Mouse (Mus musculus): ENCODE measurements around the gene Myb.

Myb gene

DNA sequence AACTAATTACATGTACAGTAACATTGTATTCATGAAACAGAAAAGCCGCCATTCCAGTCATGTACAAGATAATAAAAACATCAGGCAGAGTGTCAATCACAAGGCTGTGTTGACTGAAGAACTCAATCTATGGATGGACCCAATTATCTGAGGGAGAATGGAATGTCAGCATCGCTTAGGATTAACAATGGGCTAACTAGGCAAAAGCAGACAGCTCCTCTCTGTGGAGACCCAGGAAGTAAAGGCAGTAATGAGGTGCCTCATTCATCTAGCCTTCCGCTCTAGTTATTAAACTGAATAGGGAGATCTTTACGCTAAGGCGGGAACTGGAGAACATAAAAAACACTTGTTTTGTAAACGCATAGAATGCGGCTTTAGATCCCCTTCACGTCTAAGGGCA lies 78.3 kb downstream of the Myb start:
- no peak for DNase-seq (ENCODE audit: low spot score)

DNA sequence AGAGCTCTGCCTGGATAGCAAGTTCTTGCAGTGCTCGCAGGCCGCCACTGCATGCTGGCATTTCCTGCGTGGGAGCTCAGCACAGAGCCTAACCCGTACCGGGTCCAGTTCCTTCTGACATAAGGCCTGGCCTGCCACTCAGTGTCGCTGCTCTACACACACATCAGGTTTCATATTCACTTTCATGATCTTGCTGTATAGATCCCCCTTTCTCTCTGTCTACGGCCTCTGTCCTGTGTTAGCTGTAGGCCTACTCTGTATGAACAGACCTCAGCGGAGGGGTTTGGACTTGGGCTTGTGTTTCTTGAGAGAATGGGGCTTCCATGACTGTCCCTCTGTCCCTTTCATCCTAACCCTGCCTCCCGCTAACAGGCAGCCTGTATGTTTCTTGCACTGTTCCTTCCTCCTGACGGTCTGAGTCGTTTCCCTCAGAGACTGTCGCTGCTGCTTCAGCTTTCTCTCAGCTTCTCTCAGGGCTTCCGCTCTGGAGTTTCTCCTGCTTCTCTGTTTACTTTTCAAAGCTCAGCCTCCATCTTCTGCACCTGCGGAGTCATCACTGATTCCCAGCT lies 83.5 kb downstream of the Myb start:
- peak; percentile 83 for DNase-seq (ENCODE audit: low spot score)

DNA sequence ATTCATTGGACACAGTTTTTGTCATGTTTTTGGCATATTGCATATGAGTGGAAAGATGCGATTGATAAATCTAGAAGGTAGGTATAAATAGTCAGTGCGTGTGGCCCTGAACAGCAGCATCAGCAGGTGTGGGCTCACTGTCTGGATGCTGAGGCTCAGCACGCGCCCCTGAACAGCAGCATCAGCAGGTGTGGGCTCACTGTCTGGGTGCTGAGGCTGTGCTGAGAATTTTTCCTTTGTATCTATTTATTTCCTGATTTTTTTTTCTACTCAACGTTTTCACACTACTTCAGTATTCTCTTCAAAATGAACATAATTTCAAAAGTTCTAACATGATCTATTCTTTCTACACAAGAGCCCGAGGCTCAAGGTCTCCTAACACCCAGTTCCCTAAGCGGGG lies 84.1 kb downstream of the Myb start:
- no peak for DNase-seq (ENCODE audit: low spot score)

DNA sequence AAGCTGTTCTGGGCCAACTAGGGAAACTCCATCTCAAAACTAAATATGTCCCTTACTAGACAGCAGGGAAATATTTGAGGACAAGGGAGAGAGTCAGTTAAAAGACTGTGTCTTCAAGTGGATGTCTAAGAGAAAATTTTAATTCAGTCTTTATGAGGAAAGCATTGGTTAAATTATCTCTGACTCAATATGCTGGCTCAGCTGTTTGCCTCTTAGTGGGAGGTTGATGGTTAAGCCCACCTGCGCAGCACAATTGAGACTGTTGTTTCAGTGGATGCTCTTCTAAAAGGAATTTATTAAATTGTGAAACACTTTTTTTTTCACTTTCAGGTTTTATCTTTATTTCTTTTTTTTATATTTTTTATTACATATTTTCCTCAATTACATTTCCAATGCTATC lies 84.6 kb downstream of the Myb start:
- DNase-seq (ENCODE audit: low spot score), result no peak
